Mouse (Mus musculus) testis, adult 2 months (tissue): ENCODE data around the gene Cbx4.

Experiments used
- CTCF ChIP-seq: fragments of 200-500 bp; IDR thresholded peaks from 2 replicates; pipeline ENCODE4 v1.5.1; 2012; ENCODE audit warnings: low read depth, mild to moderate bottlenecking, inconsistent platforms, low read length, moderate library complexity; ENCODE audit not compliant: control insufficient read depth, insufficient read depth, insufficient replicate concordance
- POLR2A ChIP-seq: fragments of 200-500 bp; IDR thresholded peaks from 2 replicates; pipeline ENCODE4 v1.6.1; 2012; ENCODE audit warnings: low read depth, mild to moderate bottlenecking, inconsistent platforms, low read length, moderate library complexity; ENCODE audit not compliant: control insufficient read depth

DNA sequence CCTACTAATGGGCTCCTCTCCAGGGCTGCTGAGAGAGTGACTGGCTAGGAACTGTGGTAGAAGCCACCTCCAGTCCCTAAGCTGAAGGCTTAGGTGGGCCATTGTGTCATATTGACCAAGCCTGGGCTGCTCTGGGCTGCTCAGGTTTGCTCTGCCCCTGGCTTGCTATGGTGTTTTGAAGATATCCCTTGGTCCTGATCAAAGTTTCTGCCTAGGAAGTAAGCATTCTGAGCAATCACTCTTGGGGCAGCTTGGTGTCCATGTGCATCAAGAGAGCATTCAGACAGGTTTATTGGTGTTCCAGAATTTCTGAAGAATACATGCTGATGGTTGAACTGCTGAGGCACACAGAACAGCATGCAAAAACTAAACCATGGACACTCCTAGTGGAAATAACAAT is 34.6 kb downstream of the Cbx4 start:
- TF ChIP-seq CTCF = no peak
- no peak for TF ChIP-seq POLR2A
